Mouse (Mus musculus): ENCODE measurements at regions not wholly inside any gene's neighbourhood (a gene's known extent, or its start where the extent isn't known, plus 50 kb on each side); places are given as distances from the start of the nearest gene placed in this dataset.

DNA sequence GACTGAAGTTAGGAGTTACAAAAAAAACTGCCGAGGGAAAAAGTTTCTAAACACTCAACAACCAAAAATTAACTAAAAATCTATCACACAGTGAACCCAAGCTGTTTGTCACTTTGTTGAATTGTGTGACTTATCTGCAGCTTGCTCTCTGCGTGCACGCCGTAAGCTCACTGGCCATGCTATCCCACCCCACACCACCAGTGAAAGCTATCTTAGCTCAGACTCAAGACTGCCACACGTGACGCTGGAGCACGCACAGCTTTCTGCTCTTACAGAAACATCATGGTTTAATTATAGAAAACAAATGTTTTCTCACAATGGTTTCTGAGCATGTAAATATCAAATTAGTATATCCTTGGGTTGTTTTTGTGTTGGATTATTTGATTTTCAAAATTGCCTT, 56.0 kb upstream of the Cyp1b1 start:
- TF ChIP-seq CTCF (IDR thresholded peaks at IDR 0.05; ENCODE audit: control insufficient read depth, insufficient read depth, insufficient replicate concordance, low read depth, low read length) (no peak; the same call in 1 of the 2 replicates), POLR2A (IDR thresholded peaks at IDR 0.05; ENCODE audit: control insufficient read depth, low read depth, low read length) (no peak)
